Mouse (Mus musculus): ENCODE data around the gene Nell1.

Gene Nell1

GRCm38 (mm10) chr7:50053704-50054103 lies 79.0 kb downstream of the Nell1 start:
- DNase-seq: no peak

- no peak for DNase-seq
Measured at GRCm38 (mm10) chr7:50094461-50094860, 119.8 kb downstream of the Nell1 start.

GRCm38 (mm10) chr7:50105612-50106321 lies 131.1 kb downstream of the Nell1 start:
- no peak for DNase-seq

- DNase-seq: no peak
Measured at GRCm38 (mm10) chr7:50107261-50107660, 132.6 kb downstream of the Nell1 start.

- DNase-seq: no peak
Measured at GRCm38 (mm10) chr7:50118348-50118747, 143.7 kb downstream of the Nell1 start.

- DNase-seq: no peak
Measured at GRCm38 (mm10) chr7:50137706-50138105, 163.0 kb downstream of the Nell1 start.

GRCm38 (mm10) chr7:50149326-50149725 lies 174.7 kb downstream of the Nell1 start:
- no peak for DNase-seq

- DNase-seq: no peak
Measured at GRCm38 (mm10) chr7:50150838-50151237, 176.2 kb downstream of the Nell1 start.

GRCm38 (mm10) chr7:50153618-50154017 lies 179.0 kb downstream of the Nell1 start:
- no peak for DNase-seq

GRCm38 (mm10) chr7:50162602-50163001 lies 187.9 kb downstream of the Nell1 start:
- DNase-seq: no peak

- no peak for DNase-seq
Measured at GRCm38 (mm10) chr7:50168778-50169177, 194.1 kb downstream of the Nell1 start.

GRCm38 (mm10) chr7:50186306-50186705 lies 211.6 kb downstream of the Nell1 start:
- no peak for DNase-seq

- DNase-seq: no peak
Measured at GRCm38 (mm10) chr7:50193955-50194354, 219.3 kb downstream of the Nell1 start.

- DNase-seq: no peak
Measured at GRCm38 (mm10) chr7:50195080-50195611, 220.5 kb downstream of the Nell1 start.

- peak in 1 of 2 experiments; percentile 4 for DNase-seq
Measured at GRCm38 (mm10) chr7:50205268-50205667, 230.6 kb downstream of the Nell1 start.

- no peak for DNase-seq
Measured at GRCm38 (mm10) chr7:50210678-50211251, 236.1 kb downstream of the Nell1 start.

- DNase-seq: no peak
Measured at GRCm38 (mm10) chr7:50221849-50222248, 247.2 kb downstream of the Nell1 start.

- DNase-seq: no peak
Measured at GRCm38 (mm10) chr7:50226621-50227020, 252.0 kb downstream of the Nell1 start.

GRCm38 (mm10) chr7:50228273-50228672 lies 253.6 kb downstream of the Nell1 start:
- no peak for DNase-seq

- DNase-seq: no peak
Measured at GRCm38 (mm10) chr7:50241213-50241612, 266.5 kb downstream of the Nell1 start.

- no peak for DNase-seq
Measured at GRCm38 (mm10) chr7:50241634-50242273, 267.1 kb downstream of the Nell1 start.

- DNase-seq: no peak
Measured at GRCm38 (mm10) chr7:50253166-50253565, 278.5 kb downstream of the Nell1 start.

GRCm38 (mm10) chr7:50260016-50260415 lies 285.4 kb downstream of the Nell1 start:
- DNase-seq: no peak

- DNase-seq: no peak
Measured at GRCm38 (mm10) chr7:50295508-50295907, 320.8 kb downstream of the Nell1 start.
